Mouse (Mus musculus) intestine, embryonic 14.5 days (tissue): ENCODE data around the gene Pbx3. TPM values are rescaled to one million over a fixed set of nuclear protein-coding genes. Genes with fewer than 3 reads are reported as not detected.

Source experiments
- ATAC-seq: fragments of 200-750 bp; cut with Nextera tagmentation; replicated peaks from 2 replicates; pipeline ENCODE4 v1.8.0; 2017; ENCODE audit warnings: low read depth, moderate number of reproducible peaks, moderate TSS enrichment, moderate library complexity; ENCODE audit not compliant: low FRiP score, low TSS enrichment
- DNase-seq: peaks from one replicate; pipeline ENCODE4 v3.0.0-alpha.2; 2018; ENCODE audit warnings: low spot score
- H3K27ac ChIP-seq: fragments of 300-500 bp; sonication (generic); 2 replicates; pipeline ENCODE4 v1.5.1; 2014; ENCODE audit warnings: low read depth, mild to moderate bottlenecking, control low read depth
- H3K27me3 ChIP-seq: fragments of 300-500 bp; sonication (generic); replicated peaks from 2 replicates; pipeline ENCODE4 v1.6.1; 2014; ENCODE audit warnings: low read length, control low read depth; ENCODE audit not compliant: control insufficient read depth, insufficient read depth
- H3K36me3 ChIP-seq: fragments of 300-500 bp; sonication (generic); 2 replicates; pipeline ENCODE4 v1.6.1; 2014; ENCODE audit warnings: low read length, control low read depth; ENCODE audit not compliant: control insufficient read depth, insufficient read depth
- H3K4me1 ChIP-seq: fragments of 300-500 bp; sonication (generic); replicated peaks from 2 replicates; pipeline ENCODE4 v1.6.1; 2014; ENCODE audit warnings: low read length, control low read depth, mixed read lengths; ENCODE audit not compliant: control insufficient read depth, insufficient read depth
- H3K4me2 ChIP-seq: fragments of 300-500 bp; sonication (generic); 2 replicates; pipeline ENCODE4 v1.6.1; 2014; ENCODE audit warnings: low read length
- H3K4me3 ChIP-seq: fragments of 300-500 bp; sonication (generic); 2 replicates; pipeline ENCODE4 v1.5.1; 2014; ENCODE audit warnings: low read depth, low read length, control low read depth, mixed read lengths
- H3K9ac ChIP-seq: fragments of 300-500 bp; sonication (generic); 2 replicates; pipeline ENCODE4 v1.6.1; 2014; ENCODE audit warnings: mild to moderate bottlenecking, low read length
- H3K9me3 ChIP-seq: fragments of 300-500 bp; sonication (generic); 2 replicates; pipeline ENCODE4 v1.6.1; 2016; ENCODE audit warnings: low read length, control low read depth; ENCODE audit not compliant: control insufficient read depth
- WGBS: fragments of 180-500 bp; shearing (Covaris S2); extraction: QIAGEN DNeasy Blood & Tissue Kit; methylation state at CpG from one replicate; pipeline ENCODE4 v1.1.7; 2014; 5-methylcytosine and 5-hydroxymethylcytosine counted together
- polyA plus RNA-seq: library from polyadenylated mRNA; unstranded; fragments of >200 nt; fragmentation: Nextera tagmentation; extraction: Ambion mirVana; gene quantifications from 2 replicates; pipeline ENCODE4 v1.2.1, GENCODE M21; 2014

Pbx3 gene
- polyA plus RNA-seq, 1 experiment from 2014 or later: 26.9 TPM

DNA sequence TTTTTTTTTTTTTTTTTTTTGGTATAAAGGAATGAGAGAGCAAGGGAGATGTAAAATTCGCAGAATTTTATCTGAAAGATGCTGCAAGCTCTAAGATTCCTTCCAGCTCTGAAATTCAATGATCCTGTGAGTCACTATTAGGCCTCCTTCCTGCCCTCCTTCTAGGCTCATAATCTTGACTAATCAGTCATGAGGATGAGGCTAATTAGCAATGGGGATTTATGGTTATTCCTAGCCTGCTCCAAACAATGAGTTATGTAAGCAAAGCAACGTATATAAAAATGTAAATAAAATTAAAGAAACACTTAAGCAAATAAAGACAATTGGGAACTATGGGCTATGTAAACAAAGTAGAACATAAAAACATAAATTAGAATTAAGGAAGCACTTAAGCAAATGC, 1.4 kb upstream of the Pbx3 start:
- H3K4me3 ChIP-seq: no peak overlapping the region
- H3K27ac ChIP-seq: no peak overlapping the region
- H3K9ac ChIP-seq: no peak overlapping the region
- H3K27me3 ChIP-seq: 0 out of 2 replicates have a peak, but pooled peaks cover 3% of the 10 kb centered on the region
- DNase-seq (no peak), ATAC-seq (no peak)
- H3K4me1 ChIP-seq: peaks cover 12% of the 10 kb centered on the region
- no peaks in the 10 kb centered on the region for H3K36me3 ChIP-seq
- H3K4me2 ChIP-seq: no peak overlapping the region
- WGBS: 66% methylated on average over 2 of the region's 2 CpGs
- no peaks in the 10 kb centered on the region for H3K9me3 ChIP-seq

DNA sequence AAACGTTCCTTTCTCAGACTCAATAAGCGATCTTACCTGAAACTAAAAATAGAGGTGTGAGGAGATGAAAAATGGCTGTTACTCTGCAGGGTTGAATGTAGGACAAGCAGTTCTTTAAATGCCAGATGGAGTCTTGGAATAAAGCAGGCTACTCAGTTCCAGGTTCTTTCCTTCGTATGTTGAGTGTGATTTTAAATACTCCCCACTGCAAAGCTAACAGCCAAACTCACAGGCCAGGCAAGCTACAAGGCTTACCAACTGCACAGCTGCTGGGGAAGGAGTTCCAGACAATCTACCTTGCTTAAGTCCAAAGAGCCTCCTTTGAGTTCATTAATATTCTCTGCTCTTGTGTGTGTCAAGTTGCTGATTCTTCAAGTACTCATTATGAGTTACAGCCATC, 944 bp upstream of the Pbx3 start:
- no peak for DNase-seq
- no peak for ATAC-seq
- no peaks in the 10 kb centered on the region for H3K36me3 ChIP-seq
- H3K9ac ChIP-seq: no peak overlapping the region
- 0 out of 2 replicates have a peak, but pooled peaks cover 3% of the 10 kb centered on the region for H3K27me3 ChIP-seq
- H3K9me3 ChIP-seq: no peaks in the 10 kb centered on the region
- H3K4me2 ChIP-seq: no peak overlapping the region
- no peak overlapping the region for H3K4me3 ChIP-seq
- H3K4me1 ChIP-seq: peaks cover 12% of the 10 kb centered on the region
- WGBS: 42% methylated on average over 3 of the region's 3 CpGs
- H3K27ac ChIP-seq: no peak overlapping the region

DNA sequence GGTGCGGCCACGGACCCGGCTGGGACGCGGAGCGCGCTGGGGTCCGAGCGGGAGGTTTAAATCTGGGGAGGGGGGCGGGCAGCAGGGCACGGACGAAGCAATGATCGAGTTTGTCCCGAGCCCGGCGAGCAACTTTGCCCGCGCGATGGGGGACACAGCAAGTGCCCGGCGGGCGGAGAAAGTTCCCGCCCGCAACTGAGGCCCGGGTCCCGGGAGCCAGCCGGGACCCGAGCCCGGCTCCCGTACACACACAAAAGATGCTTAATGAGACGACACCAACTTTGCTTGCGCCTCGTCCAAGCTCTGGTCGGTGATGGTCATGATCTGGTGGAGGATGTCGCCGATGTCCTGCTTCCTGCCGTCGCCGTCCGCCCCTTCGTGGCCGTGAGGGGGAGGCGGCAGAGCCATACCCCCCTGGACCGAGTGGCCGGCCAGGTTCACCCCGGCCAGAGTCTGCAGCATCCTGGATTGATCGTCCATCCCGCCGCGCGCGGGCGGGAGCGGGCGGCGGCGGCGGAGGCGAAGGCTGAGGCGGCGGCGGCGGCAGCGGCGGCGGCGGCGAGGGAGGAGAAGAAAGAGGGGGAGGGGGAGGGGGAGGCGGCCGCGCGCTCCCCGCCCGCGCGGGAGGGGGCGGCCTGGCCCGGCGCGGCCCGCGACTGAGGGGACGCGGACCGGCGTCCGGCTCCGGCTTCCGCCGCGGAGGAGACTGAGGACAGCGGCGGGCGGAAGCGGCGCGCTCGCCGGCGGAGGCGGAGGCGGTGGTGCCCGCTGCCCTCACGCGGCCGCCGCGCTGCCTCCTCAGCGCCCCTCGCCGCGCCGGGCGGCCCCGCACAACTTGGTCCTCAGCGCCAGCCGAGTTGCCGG, 1.3 kb downstream of the Pbx3 start:
- H3K9me3 ChIP-seq: no peaks in the 10 kb centered on the region
- H3K36me3 ChIP-seq: no peaks in the 10 kb centered on the region
- H3K4me3 ChIP-seq: peak overlapping the region; percentile 59
- H3K4me1 ChIP-seq: peaks cover 14% of the 10 kb centered on the region
- peak overlapping the region; percentile 88 for H3K4me2 ChIP-seq
- 0 out of 2 replicates have a peak, but pooled peaks cover 3% of the 10 kb centered on the region for H3K27me3 ChIP-seq
- peak; percentile 24; the same call in 1 of the 2 replicates for ATAC-seq
- H3K27ac ChIP-seq: peak overlapping the region; percentile 97
- peak; percentile 81 for DNase-seq
- H3K9ac ChIP-seq: peak overlapping the region; percentile 88
- WGBS: under 1% methylated on average over 69 of the region's 118 CpGs

DNA sequence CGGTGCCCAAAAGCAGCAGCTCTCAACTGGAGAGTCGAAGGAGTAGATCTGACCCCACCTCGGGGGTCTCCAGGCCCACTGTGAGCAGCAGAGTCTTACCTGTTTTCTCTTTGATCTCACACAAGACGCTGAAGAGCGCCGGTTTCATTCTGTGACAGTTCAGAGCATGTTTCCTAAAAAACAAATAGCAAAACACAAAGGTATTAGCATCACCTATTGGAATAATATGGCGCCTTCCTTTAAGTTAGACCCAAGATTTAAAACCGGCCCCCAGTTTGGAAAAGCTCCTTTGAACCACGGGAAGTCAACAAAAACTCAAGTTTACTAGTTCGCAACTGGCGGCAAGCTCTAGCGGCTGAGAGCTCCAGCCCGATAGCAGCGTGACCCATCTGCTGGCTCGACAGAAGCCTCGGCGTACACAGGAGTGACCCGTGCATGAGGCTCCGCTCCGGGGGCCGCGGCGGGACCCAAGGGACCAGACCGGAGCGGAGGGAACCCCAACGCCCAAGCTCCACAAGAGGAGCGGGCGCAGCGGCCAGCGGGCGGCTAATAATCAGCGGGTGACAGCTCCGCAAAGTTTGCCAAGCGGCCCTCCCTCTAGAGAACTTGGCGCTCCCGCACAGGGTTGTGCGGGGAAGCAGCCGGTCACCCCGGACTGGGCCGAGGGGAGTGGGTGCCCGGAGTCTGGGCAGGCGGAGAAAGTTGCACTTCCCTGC, 2.1 kb downstream of the Pbx3 start:
- H3K27ac ChIP-seq: peak overlapping the region; percentile 97
- peak overlapping the region; percentile 88 for H3K4me2 ChIP-seq
- H3K9me3 ChIP-seq: no peaks in the 10 kb centered on the region
- peak overlapping the region; percentile 88 for H3K9ac ChIP-seq
- ATAC-seq (no peak), DNase-seq (peak; percentile 76)
- H3K4me3 ChIP-seq: peak overlapping the region; percentile 59
- no peaks in the 10 kb centered on the region for H3K36me3 ChIP-seq
- 0 out of 2 replicates have a peak, but pooled peaks cover 3% of the 10 kb centered on the region for H3K27me3 ChIP-seq
- peaks cover 14% of the 10 kb centered on the region for H3K4me1 ChIP-seq
- WGBS: under 1% methylated on average over 42 of the region's 42 CpGs

DNA sequence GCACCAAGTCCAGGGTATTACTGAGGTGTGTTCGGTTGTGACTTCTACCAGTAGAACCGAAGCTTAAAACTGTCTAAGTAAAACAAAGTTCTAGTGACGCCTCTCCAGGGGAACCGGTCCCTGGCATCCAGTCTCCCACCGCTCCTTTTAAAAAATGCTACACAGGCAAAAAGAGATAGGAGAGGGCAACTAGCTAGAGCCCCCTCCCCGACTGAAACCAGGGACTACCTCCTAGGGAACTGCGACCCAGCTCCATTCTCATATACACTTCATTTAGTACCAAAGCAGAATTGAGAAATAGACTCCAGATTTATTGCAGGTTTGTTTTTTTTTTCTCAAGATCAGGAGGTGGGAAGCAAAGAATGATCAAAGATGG, 2.6 kb downstream of the Pbx3 start:
- Histone ChIP-seq H3K4me1 (peaks cover 14% of the 10 kb centered on the region), H3K4me2 (peak overlapping the region; percentile 88), H3K9ac (peak overlapping the region; percentile 88), H3K9me3 (no peaks in the 10 kb centered on the region), H3K4me3 (peak overlapping the region; percentile 59), H3K27ac (no peak overlapping the region; the same call in 1 of the 2 replicates), H3K36me3 (no peaks in the 10 kb centered on the region), H3K27me3 (0 out of 2 replicates have a peak, but pooled peaks cover 3% of the 10 kb centered on the region)
- 11% methylated on average over 7 of the region's 7 CpGs for WGBS
- ATAC-seq: no peak
- DNase-seq: peak; percentile 55

DNA sequence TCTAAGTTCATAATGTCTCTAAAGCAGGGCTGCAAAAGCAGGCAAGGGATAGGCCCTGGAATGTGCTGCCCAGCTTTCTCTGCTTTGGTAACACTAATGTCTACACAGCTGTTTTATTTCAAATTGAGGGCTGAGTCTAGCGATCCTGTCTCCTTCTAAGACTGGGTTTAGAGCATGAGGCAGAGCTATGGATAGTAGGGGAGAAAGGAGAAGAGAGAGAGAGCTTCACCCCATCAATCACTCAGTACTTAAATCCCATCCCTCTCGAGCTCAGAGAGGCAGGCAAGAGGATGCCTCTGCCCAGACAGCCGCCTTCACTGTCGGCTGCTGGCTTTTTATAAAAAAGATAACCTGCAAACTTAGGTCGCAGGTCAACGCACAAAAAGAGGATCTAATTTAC, 4.5 kb downstream of the Pbx3 start:
- peak overlapping the region; percentile 1; the same call in 1 of the 2 replicates for H3K4me3 ChIP-seq
- H3K27me3 ChIP-seq: 0 out of 2 replicates have a peak, but pooled peaks cover under 1% of the 10 kb centered on the region
- H3K27ac ChIP-seq: no peak overlapping the region
- no peak for ATAC-seq
- peak overlapping the region; percentile 43 for H3K4me2 ChIP-seq
- no peak for DNase-seq
- peak overlapping the region; percentile 18; the same call in 1 of the 2 replicates for H3K9ac ChIP-seq
- H3K9me3 ChIP-seq: no peaks in the 10 kb centered on the region
- H3K36me3 ChIP-seq: no peaks in the 10 kb centered on the region
- peaks cover 13% of the 10 kb centered on the region for H3K4me1 ChIP-seq
- 16% methylated on average over 6 of the region's 6 CpGs for WGBS

DNA sequence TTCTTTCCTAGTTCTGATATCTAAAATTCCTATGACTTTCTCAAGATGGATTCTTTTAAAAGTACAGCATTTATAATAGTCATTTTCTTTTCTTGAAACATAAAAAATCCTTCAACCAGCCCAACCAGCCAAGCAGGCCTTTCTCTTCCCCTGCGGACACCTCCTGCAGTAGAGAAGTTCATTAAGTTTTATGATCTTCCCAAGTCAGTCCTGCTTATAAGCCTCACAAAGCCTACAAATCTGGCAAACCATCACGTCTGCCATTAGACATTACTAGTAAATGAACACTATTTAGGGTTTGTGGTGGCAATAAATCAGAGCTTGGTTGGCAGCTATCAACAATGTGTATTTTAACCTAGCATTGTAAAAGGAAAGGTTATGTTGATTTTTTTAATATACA, 5.9 kb downstream of the Pbx3 start:
- no peak for ATAC-seq
- no peak overlapping the region for H3K4me3 ChIP-seq
- no peaks in the 10 kb centered on the region for H3K27me3 ChIP-seq
- H3K4me2 ChIP-seq: no peak overlapping the region
- H3K36me3 ChIP-seq: no peaks in the 10 kb centered on the region
- 55% methylated on average over 2 of the region's 2 CpGs for WGBS
- H3K27ac ChIP-seq: no peak overlapping the region
- peaks cover 9% of the 10 kb centered on the region; the same call in 1 of the 2 replicates for H3K4me1 ChIP-seq
- DNase-seq: no peak
- no peaks in the 10 kb centered on the region for H3K9me3 ChIP-seq
- no peak overlapping the region for H3K9ac ChIP-seq

DNA sequence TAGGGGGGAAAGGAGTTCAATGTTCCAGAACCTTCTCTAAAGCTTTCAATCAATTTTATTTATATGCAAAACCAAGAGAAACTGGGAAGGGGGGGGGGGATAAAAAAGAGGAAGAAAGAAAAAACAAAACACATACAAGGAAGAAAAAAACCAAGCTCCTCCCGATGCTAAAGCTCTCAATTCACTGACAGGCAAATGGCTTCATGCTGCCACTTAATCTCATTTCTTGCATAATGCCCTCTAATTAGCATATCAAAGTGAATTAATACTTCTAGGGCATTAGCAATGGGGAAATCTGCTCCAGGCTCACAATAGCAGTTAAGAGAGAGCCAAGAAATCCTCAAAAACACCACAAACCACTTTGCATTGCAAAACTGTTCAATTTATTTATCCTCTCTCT, 9.3 kb downstream of the Pbx3 start:
- Histone ChIP-seq H3K27ac (no peak overlapping the region), H3K9me3 (no peaks in the 10 kb centered on the region), H3K9ac (no peak overlapping the region), H3K36me3 (0 out of 2 replicates have a peak, but pooled peaks cover 2% of the 10 kb centered on the region), H3K4me1 (peaks cover 14% of the 10 kb centered on the region), H3K4me3 (no peak overlapping the region), H3K27me3 (no peaks in the 10 kb centered on the region), H3K4me2 (no peak overlapping the region)
- 11% methylated on average over 1 of the region's 1 CpGs for WGBS
- no peak for ATAC-seq
- DNase-seq: no peak
